ENCODE assay signal across 11 mouse cellular contexts in the genomic region with DNA sequence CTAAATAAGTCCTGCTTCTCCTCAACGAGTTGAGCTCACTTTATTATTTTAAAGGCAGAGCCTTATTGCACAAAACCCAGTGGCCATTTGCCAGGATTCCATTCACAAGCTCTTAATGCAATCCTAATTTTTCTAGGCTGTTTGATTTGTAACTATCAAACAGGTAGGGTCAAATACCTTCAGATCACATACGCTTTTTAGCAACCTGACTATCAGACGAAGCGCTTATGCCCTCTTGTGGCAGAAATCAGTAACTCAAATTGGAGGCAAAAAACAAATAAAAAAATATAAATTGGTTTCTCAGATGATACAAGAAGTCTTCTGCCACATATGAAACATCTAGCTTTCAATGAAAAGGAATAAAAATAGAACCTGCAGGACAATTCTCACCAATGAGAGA. TPM values are rescaled to one million over a fixed set of nuclear protein-coding genes. Genes with fewer than 3 reads are reported as not detected.
DNase-seq lines count a peak whose midpoint lies in the region; ATAC-seq and TF ChIP-seq lines count a peak whose summit lies in the region.
"Had no signal": no experiment of that assay in that cellular context is flagged by ENCODE, and none has a peak within 500 bp of the region (broad histone marks: within the 10 kb centered on the region; RNA-seq: fewer than 3 reads in every experiment).

No protein-coding gene starts in this region.

- no peak overlapping the region for H3K9ac ChIP-seq in hindbrain, postnatal 0 days (replicated peaks; ENCODE audit: low read length)
- H3K9ac ChIP-seq in hindbrain, embryonic 16.5 days (ENCODE audit: low read depth, low read length), result no peak overlapping the region
- H3K9ac ChIP-seq in CH12.LX (ENCODE audit: insufficient read depth, low read depth), result no peak overlapping the region
- H3K9ac ChIP-seq in lung, embryonic 14.5 days, result no peak overlapping the region

- TF ChIP-seq EP300 in CH12.LX (IDR thresholded peaks at IDR 0.05; ENCODE audit: low read length), result no peak

- no peak for TF ChIP-seq POLR2A in CH12.LX (IDR thresholded peaks at IDR 0.05; ENCODE audit: low read depth, low read length)

- no peaks in the 10 kb centered on the region for H3K79me2 ChIP-seq in CH12.LX (replicated peaks; ENCODE audit: control insufficient read depth, extremely low read depth, insufficient read depth, poor library complexity, severe bottlenecking)

- WGBS in hindbrain, postnatal 0 days, result 25% methylated on average over 4 of the region's 4 CpGs
- 27% methylated on average over 4 of the region's 4 CpGs for WGBS in hindbrain, embryonic 16.5 days
- WGBS in lung, embryonic 14.5 days, result 13% methylated on average over 4 of the region's 4 CpGs

- DNase-seq in hindbrain, postnatal 0 days (ENCODE audit: low spot score), result peak; percentile 58
- peak; percentile 12 for DNase-seq in CH12.LX (ENCODE audit: extremely low read depth)
- DNase-seq in lung, embryonic 14.5 days, result peak; percentile 61
- DNase-seq in cerebellum, adult 18-20 months, result no peak
- DNase-seq in frontal cortex, postnatal 10 days (ENCODE audit: low spot score in 2 of 2), result no peak

- H3K4me1 ChIP-seq in hindbrain, postnatal 0 days (ENCODE audit: insufficient read depth, low read length), result no peaks in the 10 kb centered on the region
- H3K4me1 ChIP-seq in hindbrain, embryonic 16.5 days (ENCODE audit: control insufficient read depth, insufficient read depth, low read depth, low read length), result no peaks in the 10 kb centered on the region
- no peaks in the 10 kb centered on the region for H3K4me1 ChIP-seq in CH12.LX (ENCODE audit: control insufficient read depth in 1 of 2, insufficient read depth in 2 of 2)
- H3K4me1 ChIP-seq in lung, embryonic 14.5 days (ENCODE audit: insufficient read depth), result no peaks in the 10 kb centered on the region

- H3K27me3 ChIP-seq in hindbrain, postnatal 0 days (ENCODE audit: insufficient read depth, low read length), result no peaks in the 10 kb centered on the region
- no peaks in the 10 kb centered on the region for H3K27me3 ChIP-seq in hindbrain, embryonic 16.5 days (replicated peaks; ENCODE audit: control insufficient read depth, insufficient read depth, low read length)
- H3K27me3 ChIP-seq in CH12.LX (replicated peaks), result no peaks in the 10 kb centered on the region
- H3K27me3 ChIP-seq in lung, embryonic 14.5 days (ENCODE audit: insufficient read depth, low read length), result no peaks in the 10 kb centered on the region

- no peaks in the 10 kb centered on the region for H3K36me3 ChIP-seq in hindbrain, postnatal 0 days (ENCODE audit: insufficient read depth, low read length)
- no peaks in the 10 kb centered on the region for H3K36me3 ChIP-seq in hindbrain, embryonic 16.5 days (ENCODE audit: control insufficient read depth, insufficient read depth, low read length)
- H3K36me3 ChIP-seq in CH12.LX (replicated peaks in 1 of 2; ENCODE audit: control insufficient read depth in 1 of 2, insufficient read depth in 1 of 2, low read length in 1 of 2), result no peaks in the 10 kb centered on the region
- no peaks in the 10 kb centered on the region for H3K36me3 ChIP-seq in lung, embryonic 14.5 days (ENCODE audit: insufficient read depth)

- ATAC-seq in hindbrain, postnatal 0 days, result no peak
- ATAC-seq in hindbrain, embryonic 16.5 days, result no peak
- ATAC-seq in common myeloid progenitor, adult 5-6 weeks (replicated peaks; ENCODE audit: low read depth, poor library complexity, severe bottlenecking), result peak; percentile 54
- ATAC-seq in lung, embryonic 14.5 days (ENCODE audit: insufficient read depth), result no peak
- ATAC-seq in monocyte, adult 5-6 weeks (replicated peaks; ENCODE audit: insufficient number of reproducible peaks, low FRiP score, low TSS enrichment, poor library complexity, severe bottlenecking), result no peak

- no peaks in the 10 kb centered on the region for H3K9me3 ChIP-seq in hindbrain, postnatal 0 days (ENCODE audit: low read length)
- no peaks in the 10 kb centered on the region for H3K9me3 ChIP-seq in hindbrain, embryonic 16.5 days (ENCODE audit: control insufficient read depth, low read length)
- H3K9me3 ChIP-seq in CH12.LX (replicated peaks; ENCODE audit: low read length), result no peaks in the 10 kb centered on the region
- H3K9me3 ChIP-seq in lung, embryonic 14.5 days (ENCODE audit: low read depth, low read length), result no peaks in the 10 kb centered on the region

- peak; percentile 64 for TF ChIP-seq CTCF in hindbrain, postnatal 0 days (IDR thresholded peaks at IDR 0.05; ENCODE audit: low read depth)
- TF ChIP-seq CTCF in CH12.LX (conservative IDR thresholded peaks at IDR 0.05 in 1 of 2, IDR thresholded peaks at IDR 0.05 in 1 of 2; ENCODE audit: low read depth in 2 of 2, low read length in 2 of 2), result peak; percentile 26 to 46; a peak in 3 of 4 replicates
- peak; percentile 65 for TF ChIP-seq CTCF in lung, embryonic 14.5 days (IDR thresholded peaks at IDR 0.05; ENCODE audit: low read depth)

- TF ChIP-seq RAD21 in CH12.LX (IDR thresholded peaks at IDR 0.05; ENCODE audit: low read depth, low read length), result peak; percentile 41

- in situ Hi-C loops in CH12.LX (cut with MboI; ENCODE audit: low pct_ligation_motif_present, low pct_unique_long_range_greater_than_20kb, low sequenced_read_pairs), result no loop called here

- H3K27ac ChIP-seq in hindbrain, postnatal 0 days, result no peak overlapping the region
- no peak overlapping the region for H3K27ac ChIP-seq in hindbrain, embryonic 16.5 days (ENCODE audit: low read depth, low read length)
- H3K27ac ChIP-seq in CH12.LX (ENCODE audit: insufficient read depth, low read depth), result no peak overlapping the region
- no peak overlapping the region for H3K27ac ChIP-seq in lung, embryonic 14.5 days (ENCODE audit: low read depth)

- no peak overlapping the region for H3K4me3 ChIP-seq in hindbrain, postnatal 0 days (ENCODE audit: low read length)
- no peak overlapping the region for H3K4me3 ChIP-seq in hindbrain, embryonic 16.5 days (ENCODE audit: low read length)
- H3K4me3 ChIP-seq in CH12.LX (replicated peaks in 1 of 3; ENCODE audit: low read depth in 2 of 3, low read length in 2 of 3, poor library complexity in 1 of 3), result no peak overlapping the region
- H3K4me3 ChIP-seq in lung, embryonic 14.5 days (ENCODE audit: low read depth, low read length), result no peak overlapping the region

- dilution Hi-C loops in CH12.LX (cut with MboI; ENCODE audit: extremely low pct_ligation_motif_present, extremely low pct_unique_long_range_greater_than_20kb, low sequenced_read_pairs), result no loop called here

- H3K4me2 ChIP-seq in hindbrain, postnatal 0 days (ENCODE audit: low read depth, low read length), result no peak overlapping the region
- no peak overlapping the region for H3K4me2 ChIP-seq in hindbrain, embryonic 16.5 days (ENCODE audit: low read length)
- no peak overlapping the region for H3K4me2 ChIP-seq in CH12.LX (ENCODE audit: insufficient read depth, low read depth, poor library complexity, severe bottlenecking)
- no peak overlapping the region for H3K4me2 ChIP-seq in lung, embryonic 14.5 days

TF ChIP-seq in CH12.LX, 34 proteins besides CTCF, POLR2A, EP300 and RAD21:
- TF ChIP-seq JUND (conservative IDR thresholded peaks at IDR 0.05; ENCODE audit: low read depth, low read length), result no peak
- peak; percentile 35 for TF ChIP-seq SMC3 (IDR thresholded peaks at IDR 0.05; ENCODE audit: low read depth, low read length)

RNA-seq across cellular contexts. Expression of a gene that starts 12.9 kb away (rescaled TPM):
- total RNA-seq in hindbrain, postnatal 0 days (2014; rRNA removed), result not detected in 2 replicates
- not detected in 2 replicates for polyA plus RNA-seq in hindbrain, postnatal 0 days (2015; fragmentation: Nextera tagmentation; extraction: Ambion mirVana)
- 0.09 and 0.14 TPM in 2 replicates for polyA plus RNA-seq in hindbrain, embryonic 16.5 days (2015; fragmentation: Nextera tagmentation; extraction: Ambion mirVana)
- total RNA-seq in CH12.LX (2012; rRNA removed) (not detected in 2 replicates), CH12.LX (2014; rRNA removed) (not detected in 2 replicates)
- polyA plus RNA-seq in CH12.LX (2012; ENCODE audit: insufficient read length, low read depth), result not detected in 2 replicates
- 29.7 and 30.5 TPM in 2 replicates for total RNA-seq in common myeloid progenitor, adult 5-6 weeks (2017)
- polyA plus RNA-seq in lung, embryonic 14.5 days (2014; fragmentation: Nextera tagmentation; extraction: Ambion mirVana), result 0.43 and 0.82 TPM in 2 replicates
- total RNA-seq in monocyte, adult 5-6 weeks (2017), result 0.49 TPM in 1 of 3 replicates, not detected in the others
- total RNA-seq: layer of hippocampus, adult 18-20 months had no signal
- polyA plus RNA-seq: frontal cortex, adult 2 months had no signal

RNA-seq across cellular contexts. Expression of a gene that starts 17.0 kb away (rescaled TPM):
- not detected in 2 replicates for total RNA-seq in hindbrain, postnatal 0 days (2014; rRNA removed)
- 0.20 TPM in 1 of 2 replicates, not detected in the other for polyA plus RNA-seq in hindbrain, postnatal 0 days (2015; fragmentation: Nextera tagmentation; extraction: Ambion mirVana)
- polyA plus RNA-seq in hindbrain, embryonic 16.5 days (2015; fragmentation: Nextera tagmentation; extraction: Ambion mirVana), result not detected in 2 replicates
- total RNA-seq in CH12.LX (2012; rRNA removed), result not detected in 2 replicates
- not detected in 2 replicates for total RNA-seq in CH12.LX (2014; rRNA removed)
- polyA plus RNA-seq in CH12.LX (2012; ENCODE audit: insufficient read length, low read depth), result not detected in 2 replicates
- not detected in 2 replicates for total RNA-seq in common myeloid progenitor, adult 5-6 weeks (2017)
- polyA plus RNA-seq in lung, embryonic 14.5 days (2014; fragmentation: Nextera tagmentation; extraction: Ambion mirVana), result not detected in 2 replicates
- 2.0 TPM in 1 of 3 replicates, not detected in the others for total RNA-seq in monocyte, adult 5-6 weeks (2017)
- total RNA-seq: layer of hippocampus, adult 18-20 months had no signal
- polyA plus RNA-seq: frontal cortex, adult 2 months; neural tube, embryonic 14.5 days had no signal

RNA-seq across cellular contexts. Expression of a gene that starts 56.5 kb away (rescaled TPM):
- 1.2 and 1.9 TPM in 2 replicates for total RNA-seq in hindbrain, postnatal 0 days (2014; rRNA removed)
- polyA plus RNA-seq in hindbrain, postnatal 0 days (2015; fragmentation: Nextera tagmentation; extraction: Ambion mirVana), result 0.89 TPM in 2 replicates
- 0.99 and 1.2 TPM in 2 replicates for polyA plus RNA-seq in hindbrain, embryonic 16.5 days (2015; fragmentation: Nextera tagmentation; extraction: Ambion mirVana)
- total RNA-seq in CH12.LX (2012; rRNA removed), result not detected in 2 replicates
- total RNA-seq in CH12.LX (2014; rRNA removed), result not detected in 2 replicates
- not detected in 2 replicates for polyA plus RNA-seq in CH12.LX (2012; ENCODE audit: insufficient read length, low read depth)
- total RNA-seq in common myeloid progenitor, adult 5-6 weeks (2017), result 5.7 and 6.2 TPM in 2 replicates
- 3.0 and 3.4 TPM in 2 replicates for polyA plus RNA-seq in lung, embryonic 14.5 days (2014; fragmentation: Nextera tagmentation; extraction: Ambion mirVana)
- 1.5 to 10.3 TPM (median 4.2 TPM) in 3 replicates for total RNA-seq in monocyte, adult 5-6 weeks (2017)
- total RNA-seq: layer of hippocampus, adult 18-20 months had no signal

Comparison
In these comparisons a context has a peak if more than half of its experiments do, and no peak if none do; other contexts are left out.
1. DNase-seq: peak in hindbrain, postnatal 0 days (single experiment), CH12.LX (single experiment) and lung, embryonic 14.5 days (single experiment); none in cerebellum, adult 18-20 months (0 of 2) and frontal cortex, postnatal 10 days (0 of 2).
2. RNA of a gene that starts 12.9 kb away (total RNA-seq): 29.7 to 30.5 TPM in common myeloid progenitor, adult 5-6 weeks; 0.49 TPM in monocyte, adult 5-6 weeks, not detected in hindbrain, postnatal 0 days and not detected in CH12.LX; every median in the first group is over 10 times any median in the second.
3. Peak in every context shown above with its lines, with median percentiles within 50 percentile points of each other: CTCF ChIP-seq.